Mouse (Mus musculus) cortical plate, adult 2 months (tissue): ENCODE results near the gene Ints2.

Experiments used
- CTCF ChIP-seq: fragments of 200-500 bp; IDR thresholded peaks from 2 replicates; pipeline ENCODE4 v1.5.1; 2011; ENCODE audit warnings: mild to moderate bottlenecking, control low read depth, low read length; ENCODE audit not compliant: insufficient read depth; ENCODE audit errors: extremely low read depth
- POLR2A ChIP-seq: fragments of 200-500 bp; IDR thresholded peaks from 2 replicates; pipeline ENCODE4 v1.6.1; 2011; ENCODE audit warnings: mild to moderate bottlenecking, low read length, control low read depth; ENCODE audit not compliant: insufficient read depth; ENCODE audit errors: extremely low read depth

GRCm38 (mm10) chr11:86205876-86206275 lies 51.5 kb downstream of the Ints2 start:
- TF ChIP-seq CTCF (no peak), POLR2A (no peak)
